Mouse (Mus musculus): ENCODE results near the gene Oas2. TPM values are rescaled to one million over a fixed set of nuclear protein-coding genes. Genes with fewer than 3 reads are reported as not detected.
"Not testable (repeated sequence)": the region's sequence is repeated elsewhere in the genome, so short reads cannot be mapped to it uniquely, and the experiment has no call there.

Gene Oas2
- 0.14 and 0.25 TPM in 2 replicates for polyA plus RNA-seq (2015; fragmentation: Nextera tagmentation; extraction: Ambion mirVana)

DNA sequence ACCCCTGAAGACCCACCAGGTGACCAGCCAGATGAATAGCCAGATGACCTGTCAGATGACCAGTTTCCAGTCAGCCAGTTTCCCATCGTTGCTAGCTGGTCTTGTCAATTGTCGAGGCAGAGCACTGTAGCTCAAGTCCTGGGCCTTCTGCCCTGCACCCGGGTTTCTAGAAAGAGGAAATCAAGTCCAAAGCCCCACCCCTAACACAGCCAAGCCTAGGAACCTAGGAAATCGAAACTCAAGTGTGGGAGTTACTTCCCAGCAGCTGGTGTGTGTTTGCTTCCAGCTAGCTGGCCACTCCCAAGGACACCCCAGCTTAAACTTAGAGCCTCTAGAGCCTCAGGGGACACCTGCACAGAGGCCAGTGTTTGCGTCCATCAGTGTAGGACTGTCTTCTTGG lies at the start of gene Oas2:
Oas2 (minus strand) TSS at position 166 of the 400 bp plus-strand sequence.
- ATAC-seq (ENCODE audit: low FRiP score): no peak
- Histone ChIP-seq H3K9me3 (no peaks in the 10 kb centered on the region), H3K27me3 (peaks cover 6% of the 10 kb centered on the region; the same call in 1 of the 2 replicates), H3K9ac (no peak within 1 kb of the TSS), H3K4me2 (no peak within 1 kb of the TSS), H3K36me3 (no peaks in the 10 kb centered on the region), H3K4me3 (no peak within 1 kb of the TSS), H3K27ac (no peak within 1 kb of the TSS), H3K4me1 (replicated peaks) (no peaks in the 10 kb centered on the region)
- 74% methylated on average over 5 of the region's 5 CpGs for WGBS

DNA sequence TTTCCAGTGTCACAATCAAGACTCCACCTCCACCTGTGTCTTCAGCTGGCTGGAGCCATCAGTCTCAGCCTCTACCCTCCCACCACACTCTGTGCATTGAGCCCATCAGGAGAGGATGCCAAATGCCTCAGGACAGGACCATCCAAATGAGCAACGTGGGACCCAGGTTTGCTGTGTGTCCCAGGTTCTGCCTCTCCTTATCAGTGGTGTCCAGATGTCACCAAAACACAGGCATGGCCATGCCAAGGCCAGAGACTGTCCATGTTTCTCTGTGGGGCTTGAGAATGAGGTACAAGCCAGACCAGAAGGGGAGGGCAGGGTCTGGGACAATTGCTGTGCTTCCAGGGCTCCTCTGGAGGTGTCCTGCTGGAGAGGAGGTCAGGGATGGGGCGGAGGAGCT lies 49.3 kb upstream of the Oas2 start:
- not testable (repeated sequence) for H3K4me3 ChIP-seq; H3K4me2 ChIP-seq; H3K36me3 ChIP-seq; H3K9ac ChIP-seq; ATAC-seq (ENCODE audit: low FRiP score); H3K9me3 ChIP-seq; H3K27me3 ChIP-seq; H3K27ac ChIP-seq; H3K4me1 ChIP-seq (replicated peaks)
- WGBS: 79% methylated on average over 2 of the region's 2 CpGs

GRCm38 (mm10) chr5:120798147-120798546 lies 48.5 kb upstream of the Oas2 start:
- not testable (repeated sequence) for ATAC-seq (ENCODE audit: low FRiP score); H3K27ac ChIP-seq; H3K4me3 ChIP-seq; H3K36me3 ChIP-seq; H3K27me3 ChIP-seq; H3K4me2 ChIP-seq; H3K9ac ChIP-seq; H3K9me3 ChIP-seq; H3K4me1 ChIP-seq (replicated peaks)
- 83% methylated on average over 5 of the region's 5 CpGs for WGBS

DNA sequence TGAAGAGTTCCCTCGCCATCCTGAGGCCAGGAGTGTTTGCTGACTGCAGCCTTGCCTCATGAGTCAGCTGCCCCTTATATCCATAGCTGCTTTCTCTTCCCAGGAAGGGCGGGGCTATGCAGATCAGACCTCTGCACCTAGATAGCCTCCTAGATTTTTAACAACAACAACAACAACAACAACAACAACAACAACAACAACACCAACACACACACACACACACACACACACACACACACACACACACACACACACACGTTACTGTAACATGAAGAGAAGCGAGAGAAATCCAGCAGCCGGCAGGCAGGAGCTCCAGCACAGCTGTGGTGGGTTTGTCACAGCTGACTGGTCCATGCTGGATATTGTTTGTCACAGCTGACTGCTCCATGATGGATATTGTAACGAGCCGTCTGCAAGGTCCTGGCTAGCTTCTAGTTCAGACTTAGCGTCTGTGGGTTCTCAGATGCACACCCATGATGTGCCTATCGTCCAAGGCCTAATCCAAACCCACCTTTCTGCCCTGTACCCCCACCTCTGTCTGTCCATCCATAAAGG lies 45.9 kb upstream of the Oas2 start, which contains the start of gene Oas1e:
Oas1e (minus strand) TSS at position 51 of the 555 bp plus-strand sequence.
- not testable (repeated sequence) for ATAC-seq (ENCODE audit: low FRiP score); H3K9me3 ChIP-seq; H3K27me3 ChIP-seq; H3K4me1 ChIP-seq (replicated peaks); H3K4me3 ChIP-seq; H3K9ac ChIP-seq; H3K27ac ChIP-seq; H3K4me2 ChIP-seq; H3K36me3 ChIP-seq
- 68% methylated on average over 8 of the region's 9 CpGs for WGBS

DNA sequence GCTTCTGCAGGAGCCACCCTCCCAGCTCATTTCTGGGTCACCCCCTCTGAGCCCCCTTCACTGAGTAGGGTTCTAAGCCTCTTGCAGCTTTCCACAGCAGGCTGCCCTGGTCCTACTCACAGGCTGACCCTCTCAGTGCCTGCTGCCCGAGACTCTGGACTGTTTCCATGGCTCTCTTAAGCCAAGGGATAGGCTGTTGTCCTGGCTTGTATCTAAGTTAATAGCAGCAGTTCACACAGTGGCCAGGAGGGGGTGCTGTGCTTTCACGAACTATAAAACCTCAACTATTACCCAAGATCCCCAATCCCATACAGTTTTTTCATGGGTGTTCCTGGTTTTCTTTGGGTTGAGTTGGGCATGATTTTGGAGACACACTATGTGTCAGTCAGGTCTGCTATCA lies 43.4 kb upstream of the Oas2 start:
- Histone ChIP-seq H3K9me3 (no peaks in the 10 kb centered on the region), H3K9ac (no peak overlapping the region), H3K4me3 (no peak overlapping the region), H3K36me3 (no peaks in the 10 kb centered on the region), H3K27me3 (no peaks in the 10 kb centered on the region), H3K4me1 (replicated peaks) (no peaks in the 10 kb centered on the region), H3K4me2 (no peak overlapping the region), H3K27ac (no peak overlapping the region)
- no peak for ATAC-seq (ENCODE audit: low FRiP score)
- 34% methylated on average over 2 of the region's 2 CpGs for WGBS

GRCm38 (mm10) chr5:120787042-120787441 lies 37.4 kb upstream of the Oas2 start:
- H3K4me1 ChIP-seq (replicated peaks): no peaks in the 10 kb centered on the region
- H3K36me3 ChIP-seq: no peaks in the 10 kb centered on the region
- H3K4me2 ChIP-seq: no peak overlapping the region
- no peak for ATAC-seq (ENCODE audit: low FRiP score)
- H3K4me3 ChIP-seq: no peak overlapping the region
- WGBS: 70% methylated on average over 3 of the region's 3 CpGs
- H3K9me3 ChIP-seq: no peaks in the 10 kb centered on the region
- H3K9ac ChIP-seq: no peak overlapping the region
- no peaks in the 10 kb centered on the region for H3K27me3 ChIP-seq
- no peak overlapping the region for H3K27ac ChIP-seq

DNA sequence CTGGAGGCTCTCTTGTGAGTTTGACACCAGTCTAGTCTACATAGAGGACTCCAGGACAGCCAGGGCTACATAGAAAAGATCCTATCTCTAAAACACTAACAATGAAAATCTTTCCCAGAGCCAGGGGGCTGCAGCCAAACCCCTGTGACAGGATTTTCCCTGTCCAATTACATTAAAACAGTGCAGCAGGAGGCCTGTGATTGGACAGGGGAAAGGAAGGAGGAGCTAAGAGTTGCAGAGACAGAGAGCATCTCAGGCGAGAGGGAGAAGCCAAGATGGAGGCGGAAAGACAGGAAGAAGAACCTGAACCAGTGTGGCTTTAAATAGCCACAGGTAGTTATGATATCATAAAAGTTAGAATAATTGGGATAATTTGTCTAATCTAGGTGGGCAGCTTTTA lies 32.8 kb upstream of the Oas2 start:
- H3K9ac ChIP-seq: no peak overlapping the region
- H3K4me1 ChIP-seq (replicated peaks): no peaks in the 10 kb centered on the region
- ATAC-seq (ENCODE audit: low FRiP score): no peak
- WGBS: 69% methylated on average over 2 of the region's 2 CpGs
- H3K27ac ChIP-seq: no peak overlapping the region
- no peak overlapping the region for H3K4me3 ChIP-seq
- H3K27me3 ChIP-seq: no peaks in the 10 kb centered on the region
- H3K4me2 ChIP-seq: no peak overlapping the region
- no peaks in the 10 kb centered on the region for H3K36me3 ChIP-seq
- no peaks in the 10 kb centered on the region for H3K9me3 ChIP-seq

DNA sequence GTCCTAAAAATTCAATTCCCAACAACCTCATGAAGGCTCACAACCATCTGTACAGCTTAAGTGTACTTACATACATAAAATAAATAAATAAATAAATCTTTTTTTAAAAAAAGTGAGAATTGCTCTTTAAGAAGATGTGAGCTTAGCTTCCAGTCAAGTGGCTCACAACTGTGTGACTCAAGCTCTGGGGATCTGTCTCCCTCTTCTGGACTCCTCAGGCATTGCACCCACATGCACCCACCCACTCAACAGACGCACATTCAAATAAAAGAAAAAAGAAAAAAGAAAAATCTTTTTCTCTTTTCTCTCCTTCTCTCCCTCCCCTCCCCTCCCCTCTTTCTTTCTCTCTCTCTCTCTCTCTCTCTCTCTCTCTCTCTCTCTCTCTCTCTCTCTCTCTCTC lies 32.0 kb upstream of the Oas2 start:
- 100% methylated on average over 1 of the region's 1 CpGs for WGBS
- Histone ChIP-seq H3K9ac (no peak overlapping the region), H3K4me3 (no peak overlapping the region), H3K36me3 (no peaks in the 10 kb centered on the region), H3K27me3 (no peaks in the 10 kb centered on the region), H3K4me1 (replicated peaks) (no peaks in the 10 kb centered on the region), H3K9me3 (no peaks in the 10 kb centered on the region), H3K4me2 (no peak overlapping the region), H3K27ac (no peak overlapping the region)
- ATAC-seq (ENCODE audit: low FRiP score): no peak

GRCm38 (mm10) chr5:120779922-120780321 lies 30.3 kb upstream of the Oas2 start:
- H3K36me3 ChIP-seq: no peaks in the 10 kb centered on the region
- H3K27me3 ChIP-seq: no peaks in the 10 kb centered on the region
- no peak overlapping the region for H3K9ac ChIP-seq
- WGBS: 65% methylated on average over 3 of the region's 3 CpGs
- H3K4me3 ChIP-seq: no peak overlapping the region
- no peak for ATAC-seq (ENCODE audit: low FRiP score)
- no peaks in the 10 kb centered on the region for H3K9me3 ChIP-seq
- no peaks in the 10 kb centered on the region for H3K4me1 ChIP-seq (replicated peaks)
- no peak overlapping the region for H3K4me2 ChIP-seq
- H3K27ac ChIP-seq: no peak overlapping the region

DNA sequence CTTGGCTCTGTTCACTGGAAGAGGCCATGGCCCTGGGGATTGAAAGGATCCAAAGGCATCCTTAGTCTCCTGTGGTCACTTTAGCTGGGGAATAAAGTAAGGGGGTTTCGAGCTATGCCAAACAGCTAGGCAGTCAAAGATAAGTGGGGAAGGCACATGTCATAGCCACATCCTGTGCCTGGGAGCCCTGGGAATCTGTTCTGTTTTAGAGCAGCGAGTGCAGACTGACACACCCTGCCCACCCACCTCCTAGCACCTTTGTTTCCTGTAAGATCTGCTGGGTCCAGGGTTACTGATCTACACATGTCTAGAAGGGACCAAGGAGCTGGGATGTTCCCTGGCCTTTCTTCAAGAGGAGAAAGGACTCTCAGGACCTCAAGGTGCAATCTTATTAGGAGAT lies 29.3 kb upstream of the Oas2 start:
- H3K27ac ChIP-seq: no peak overlapping the region
- H3K36me3 ChIP-seq: no peaks in the 10 kb centered on the region
- no peak for ATAC-seq (ENCODE audit: low FRiP score)
- H3K9me3 ChIP-seq: no peaks in the 10 kb centered on the region
- H3K4me3 ChIP-seq: no peak overlapping the region
- no peaks in the 10 kb centered on the region for H3K27me3 ChIP-seq
- WGBS: 70% methylated on average over 2 of the region's 2 CpGs
- no peak overlapping the region for H3K9ac ChIP-seq
- H3K4me2 ChIP-seq: no peak overlapping the region
- no peaks in the 10 kb centered on the region for H3K4me1 ChIP-seq (replicated peaks)

GRCm38 (mm10) chr5:120777478-120777877 lies 27.8 kb upstream of the Oas2 start, which contains the start of gene Oas3:
Gene Oas3 (minus strand): TSS chr5:120777661.
- H3K27ac ChIP-seq: no peak within 1 kb of the TSS
- H3K4me1 ChIP-seq (replicated peaks): no peaks in the 10 kb centered on the region
- no peaks in the 10 kb centered on the region for H3K9me3 ChIP-seq
- 83% methylated on average over 9 of the region's 9 CpGs for WGBS
- no peak for ATAC-seq (ENCODE audit: low FRiP score)
- no peak within 1 kb of the TSS for H3K4me3 ChIP-seq
- H3K36me3 ChIP-seq: no peaks in the 10 kb centered on the region
- no peaks in the 10 kb centered on the region for H3K27me3 ChIP-seq
- H3K4me2 ChIP-seq: no peak within 1 kb of the TSS
- H3K9ac ChIP-seq: no peak within 1 kb of the TSS

DNA sequence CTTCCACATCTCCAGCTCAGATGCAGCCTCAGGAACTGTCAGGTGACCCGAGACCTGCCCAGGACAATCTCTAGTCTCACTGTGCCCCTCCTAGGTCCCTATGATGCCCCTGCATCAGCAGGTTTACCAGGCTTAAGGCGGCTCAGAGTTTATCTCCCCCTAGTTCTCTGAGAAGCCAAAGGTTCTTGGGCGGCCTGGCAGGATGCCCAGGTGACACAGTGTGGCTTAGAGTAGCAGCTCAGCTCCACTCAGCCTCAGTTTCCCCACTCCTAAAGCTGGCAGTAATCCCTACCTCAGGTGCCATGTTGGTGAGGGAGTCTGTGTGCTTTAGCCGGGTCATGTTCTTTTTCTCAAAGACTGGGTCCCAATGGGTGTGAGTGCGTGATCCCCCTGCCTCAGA lies 27.1 kb upstream of the Oas2 start:
- Histone ChIP-seq H3K4me2 (no peak overlapping the region), H3K27ac (no peak overlapping the region), H3K9me3 (no peaks in the 10 kb centered on the region), H3K27me3 (no peaks in the 10 kb centered on the region), H3K9ac (no peak overlapping the region), H3K36me3 (no peaks in the 10 kb centered on the region), H3K4me3 (no peak overlapping the region), H3K4me1 (replicated peaks) (no peaks in the 10 kb centered on the region)
- no peak for ATAC-seq (ENCODE audit: low FRiP score)
- 75% methylated on average over 5 of the region's 5 CpGs for WGBS

DNA sequence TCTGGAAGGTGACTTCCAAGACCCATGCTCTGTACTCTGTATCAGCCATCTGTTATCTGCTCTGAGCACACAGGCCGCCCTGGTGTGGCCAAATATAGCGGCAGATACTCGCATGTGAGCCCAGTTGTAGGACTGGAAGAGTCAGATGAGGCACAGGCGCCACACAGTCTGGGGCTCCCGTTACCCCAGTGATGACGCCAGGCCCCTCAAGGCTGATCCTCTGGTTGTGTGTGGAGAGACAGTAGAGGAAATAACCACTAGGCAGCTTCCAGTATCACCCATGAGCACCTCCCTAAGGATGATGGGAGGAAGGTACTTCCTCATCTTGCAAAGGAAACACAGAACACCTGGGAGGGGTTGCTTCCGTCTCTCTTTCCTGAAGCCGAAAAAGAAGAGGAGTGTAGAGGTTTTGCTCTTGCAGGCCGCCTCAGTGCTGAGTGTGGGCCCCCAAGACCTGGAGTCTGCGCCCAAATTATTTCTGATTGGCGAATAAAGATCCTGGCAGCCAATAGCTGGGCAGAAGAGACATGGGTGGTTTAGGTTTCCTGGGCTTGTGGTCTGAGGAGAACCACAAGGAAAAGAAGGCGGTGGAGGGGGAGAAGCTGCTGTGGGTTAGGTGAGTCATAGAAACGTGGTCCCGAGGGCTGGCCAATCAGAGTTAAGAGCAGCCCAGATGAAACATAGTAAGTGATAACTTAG lies 25.8 kb upstream of the Oas2 start:
- ATAC-seq (ENCODE audit: low FRiP score): no peak
- H3K4me1 ChIP-seq (replicated peaks): no peaks in the 10 kb centered on the region
- H3K27ac ChIP-seq: no peak overlapping the region
- H3K9me3 ChIP-seq: no peaks in the 10 kb centered on the region
- no peak overlapping the region for H3K4me3 ChIP-seq
- 86% methylated on average over 14 of the region's 14 CpGs for WGBS
- H3K9ac ChIP-seq: no peak overlapping the region
- H3K4me2 ChIP-seq: no peak overlapping the region
- no peaks in the 10 kb centered on the region for H3K36me3 ChIP-seq
- no peaks in the 10 kb centered on the region for H3K27me3 ChIP-seq
